Mouse (Mus musculus) heart, postnatal 0 days (tissue): ENCODE data around the gene Galr2.

Source experiments
- CTCF ChIP-seq: IDR thresholded peaks from 2 replicates; pipeline ENCODE4 v1.5.1; 2016; ENCODE audit warnings: antibody characterized with exemption, control low read depth, low read depth
- EP300 ChIP-seq: IDR thresholded peaks from 2 replicates; pipeline ENCODE4 v1.6.1; 2016; ENCODE audit warnings: antibody characterized with exemption, low read depth

- TF ChIP-seq CTCF = no peak
- TF ChIP-seq EP300 = no peak
These were observed 42.9 kb upstream of the Galr2 start, which contains the start of gene Evpl for GRCm38 (mm10) chr11:116237742-116238395.
